Mouse (Mus musculus) embryonic facial prominence, embryonic 11.5 days (tissue): ENCODE results near the gene Iqcj. TPM values are rescaled to one million over a fixed set of nuclear protein-coding genes. Genes with fewer than 3 reads are reported as not detected.

Experiments
- ATAC-seq: fragments of 200-750 bp; cut with Nextera tagmentation; replicated peaks from 2 replicates; pipeline ENCODE4 v1.8.0; 2017; ENCODE audit warnings: low read depth; ENCODE audit not compliant: insufficient number of reproducible peaks, low FRiP score, low TSS enrichment
- DNase-seq: peaks from one replicate; pipeline ENCODE4 v3.0.0-alpha.2; 2015; ENCODE audit warnings: low spot score
- H3K27ac ChIP-seq: fragments of 300-500 bp; sonication (generic); replicated peaks from 2 replicates; pipeline ENCODE4 v1.5.1; 2014; ENCODE audit warnings: mild to moderate bottlenecking, low read depth, low read length, control low read depth
- H3K27me3 ChIP-seq: fragments of 300-500 bp; sonication (generic); 2 replicates; pipeline ENCODE4 v1.6.1; 2014; ENCODE audit warnings: mild to moderate bottlenecking, low read length, moderate library complexity, mixed read lengths; ENCODE audit not compliant: control insufficient read depth, insufficient read depth
- H3K36me3 ChIP-seq: fragments of 300-500 bp; sonication (generic); replicated peaks from 2 replicates; pipeline ENCODE4 v1.6.1; 2014; ENCODE audit warnings: low read depth, mild to moderate bottlenecking, low read length, moderate library complexity, mixed read lengths; ENCODE audit not compliant: control insufficient read depth, insufficient read depth
- H3K4me1 ChIP-seq: fragments of 300-500 bp; sonication (generic); 2 replicates; pipeline ENCODE4 v1.6.1; 2014; ENCODE audit warnings: low read length, mixed read lengths; ENCODE audit not compliant: control insufficient read depth, insufficient read depth
- H3K4me2 ChIP-seq: fragments of 300-500 bp; sonication (generic); 2 replicates; pipeline ENCODE4 v1.6.1; 2014; ENCODE audit warnings: low read depth, mild to moderate bottlenecking, control low read depth, low read length, moderate library complexity
- H3K4me3 ChIP-seq: fragments of 300-500 bp; sonication (generic); 2 replicates; pipeline ENCODE4 v1.5.1; 2014; ENCODE audit warnings: low read depth, low read length, control low read depth
- H3K9ac ChIP-seq: fragments of 300-500 bp; sonication (generic); replicated peaks from 2 replicates; pipeline ENCODE4 v1.6.1; 2014; ENCODE audit warnings: mild to moderate bottlenecking, control low read depth, low read length
- H3K9me3 ChIP-seq: fragments of 300-500 bp; sonication (generic); replicated peaks from 2 replicates; pipeline ENCODE4 v1.6.1; 2016; ENCODE audit warnings: mild to moderate bottlenecking, low read length, inconsistent platforms, mixed read lengths; ENCODE audit not compliant: control insufficient read depth
- WGBS: fragments of 180-500 bp; shearing (Covaris S2); extraction: QIAGEN DNeasy Blood & Tissue Kit; methylation state at CpG from one replicate; pipeline ENCODE4 v1.1.7; 2014; 5-methylcytosine and 5-hydroxymethylcytosine counted together
- polyA plus RNA-seq: library from polyadenylated mRNA; unstranded; fragments of >200 nt; fragmentation: Nextera tagmentation; extraction: Ambion mirVana; gene quantifications from 2 replicates; pipeline ENCODE4 v1.2.1, GENCODE M21; 2014

The Iqcj gene
- polyA plus RNA-seq, 1 experiment from 2014 or later: not detected

- no peaks in the 10 kb centered on the region for H3K9me3 ChIP-seq
- no peaks in the 10 kb centered on the region for H3K4me1 ChIP-seq
- H3K4me2 ChIP-seq: no peak overlapping the region
- no peak overlapping the region for H3K27ac ChIP-seq
- ATAC-seq: no peak
- no peaks in the 10 kb centered on the region for H3K36me3 ChIP-seq
- no peak for DNase-seq
- no peak overlapping the region for H3K9ac ChIP-seq
- H3K4me3 ChIP-seq: no peak overlapping the region
- H3K27me3 ChIP-seq: no peaks in the 10 kb centered on the region
- WGBS: 87% methylated on average over 10 of the region's 10 CpGs
These were observed 38.6 kb downstream of the Iqcj start for GRCm38 (mm10) chr3:67930424-67931133.

- no peak for DNase-seq
These were observed 39.2 kb downstream of the Iqcj start for GRCm38 (mm10) chr3:67931181-67931580.

GRCm38 (mm10) chr3:67931914-67932313 is 39.9 kb downstream of the Iqcj start:
- Histone ChIP-seq H3K4me1 (no peaks in the 10 kb centered on the region), H3K27me3 (no peaks in the 10 kb centered on the region), H3K27ac (no peak overlapping the region), H3K9me3 (no peaks in the 10 kb centered on the region), H3K36me3 (no peaks in the 10 kb centered on the region), H3K9ac (no peak overlapping the region), H3K4me2 (no peak overlapping the region), H3K4me3 (no peak overlapping the region)
- DNase-seq (no peak), ATAC-seq (no peak)
- WGBS: 84% methylated on average over 3 of the region's 3 CpGs

More at GRCm38 (mm10) chr3:67931181-67931580, 39.2 kb downstream of the Iqcj start:
- no peaks in the 10 kb centered on the region for H3K4me1 ChIP-seq
- ATAC-seq: no peak
- H3K27me3 ChIP-seq: no peaks in the 10 kb centered on the region
- H3K27ac ChIP-seq: no peak overlapping the region
- no peak overlapping the region for H3K9ac ChIP-seq
- WGBS: 91% methylated on average over 8 of the region's 8 CpGs
- H3K4me3 ChIP-seq: no peak overlapping the region
- H3K4me2 ChIP-seq: no peak overlapping the region
- H3K9me3 ChIP-seq: no peaks in the 10 kb centered on the region
- H3K36me3 ChIP-seq: no peaks in the 10 kb centered on the region

- WGBS: 80% methylated on average over 3 of the region's 3 CpGs
- H3K9ac ChIP-seq: no peak overlapping the region
- H3K4me1 ChIP-seq: no peaks in the 10 kb centered on the region
- no peaks in the 10 kb centered on the region for H3K9me3 ChIP-seq
- no peak overlapping the region for H3K4me2 ChIP-seq
- H3K36me3 ChIP-seq: no peaks in the 10 kb centered on the region
- DNase-seq (no peak), ATAC-seq (no peak)
- no peaks in the 10 kb centered on the region for H3K27me3 ChIP-seq
- no peak overlapping the region for H3K27ac ChIP-seq
- no peak overlapping the region for H3K4me3 ChIP-seq
These were observed 43.8 kb downstream of the Iqcj start for GRCm38 (mm10) chr3:67935829-67936228.

GRCm38 (mm10) chr3:67947000-67947399 is 55.0 kb downstream of the Iqcj start:
- H3K9ac ChIP-seq: no peak overlapping the region
- H3K4me1 ChIP-seq: no peaks in the 10 kb centered on the region
- H3K36me3 ChIP-seq: no peaks in the 10 kb centered on the region
- H3K27me3 ChIP-seq: no peaks in the 10 kb centered on the region
- no peak for ATAC-seq
- no peaks in the 10 kb centered on the region for H3K9me3 ChIP-seq
- no peak overlapping the region for H3K27ac ChIP-seq
- DNase-seq: no peak
- WGBS: 82% methylated on average over 2 of the region's 2 CpGs
- H3K4me2 ChIP-seq: no peak overlapping the region
- no peak overlapping the region for H3K4me3 ChIP-seq

GRCm38 (mm10) chr3:67952517-67952940 is 60.5 kb downstream of the Iqcj start:
- Histone ChIP-seq H3K36me3 (no peaks in the 10 kb centered on the region), H3K27me3 (no peaks in the 10 kb centered on the region), H3K27ac (no peak overlapping the region), H3K4me3 (no peak overlapping the region), H3K4me2 (no peak overlapping the region), H3K4me1 (no peaks in the 10 kb centered on the region), H3K9ac (no peak overlapping the region), H3K9me3 (no peaks in the 10 kb centered on the region)
- WGBS: 35% methylated on average over 5 of the region's 5 CpGs
- DNase-seq: peak; percentile 47
- ATAC-seq: peak; percentile 57; the same call in 1 of the 2 replicates

- DNase-seq: peak; percentile 80
- H3K4me2 ChIP-seq: no peak overlapping the region
- ATAC-seq: peak; percentile 76
- no peaks in the 10 kb centered on the region for H3K9me3 ChIP-seq
- H3K27me3 ChIP-seq: no peaks in the 10 kb centered on the region
- WGBS: 35% methylated on average over 5 of the region's 5 CpGs
- H3K4me3 ChIP-seq: no peak overlapping the region
- H3K4me1 ChIP-seq: no peaks in the 10 kb centered on the region
- H3K36me3 ChIP-seq: no peaks in the 10 kb centered on the region
- no peak overlapping the region for H3K9ac ChIP-seq
- no peak overlapping the region for H3K27ac ChIP-seq
These were observed 62.5 kb downstream of the Iqcj start for GRCm38 (mm10) chr3:67954459-67955065.

GRCm38 (mm10) chr3:67959672-67960071 is 67.7 kb downstream of the Iqcj start:
- ATAC-seq (no peak), DNase-seq (no peak)
- Histone ChIP-seq H3K27me3 (no peaks in the 10 kb centered on the region), H3K36me3 (no peaks in the 10 kb centered on the region), H3K4me1 (no peaks in the 10 kb centered on the region), H3K27ac (no peak overlapping the region), H3K4me2 (no peak overlapping the region), H3K4me3 (no peak overlapping the region), H3K9ac (no peak overlapping the region), H3K9me3 (no peaks in the 10 kb centered on the region)
- 59% methylated on average over 7 of the region's 7 CpGs for WGBS
